Mouse (Mus musculus): ENCODE data around the gene Zan. TPM values are rescaled to one million over a fixed set of nuclear protein-coding genes. Genes with fewer than 3 reads are reported as not detected.

Gene Zan
- under 1 TPM; 0.20 to 0.36 TPM for total RNA-seq (2021)
- long read RNA-seq, experiment 1: 0 reads
- long read RNA-seq, experiment 2: 0 reads

- DNase-seq (ENCODE audit: low spot score in 2 of 2): no peak
Measured at GRCm38 (mm10) chr5:137476964-137477363, at the start of gene Zan. TSS of gene Zan (minus strand) at chr5:137477064.

- no peak for DNase-seq (ENCODE audit: low spot score in 2 of 2)
Measured at GRCm38 (mm10) chr5:137526192-137526936, 49.5 kb upstream of the Zan start.

GRCm38 (mm10) chr5:137525511-137525910, 48.6 kb upstream of the Zan start:
- no peak for DNase-seq (ENCODE audit: low spot score in 2 of 2)

GRCm38 (mm10) chr5:137524671-137525070, 47.8 kb upstream of the Zan start:
- no peak for DNase-seq (ENCODE audit: low spot score in 2 of 2)

GRCm38 (mm10) chr5:137524251-137524515, 47.3 kb upstream of the Zan start:
- no peak for DNase-seq (ENCODE audit: low spot score in 2 of 2)

- no peak for DNase-seq (ENCODE audit: low spot score in 2 of 2)
Measured at GRCm38 (mm10) chr5:137523396-137524250, 46.8 kb upstream of the Zan start.

- no peak for DNase-seq (ENCODE audit: low spot score in 2 of 2)
Measured at GRCm38 (mm10) chr5:137522711-137523110, 45.8 kb upstream of the Zan start.

GRCm38 (mm10) chr5:137521861-137522260, 45.0 kb upstream of the Zan start:
- DNase-seq (ENCODE audit: low spot score in 2 of 2): no peak

GRCm38 (mm10) chr5:137519691-137520550, 43.1 kb upstream of the Zan start:
- no peak for DNase-seq (ENCODE audit: low spot score in 2 of 2)

GRCm38 (mm10) chr5:137518436-137518835, 41.6 kb upstream of the Zan start, which contains the start of gene Gigyf1:
TSS of gene Gigyf1 (plus strand) at chr5:137518548.
- DNase-seq (ENCODE audit: low spot score in 2 of 2): no peak

GRCm38 (mm10) chr5:137514811-137515210, 37.9 kb upstream of the Zan start:
- DNase-seq (ENCODE audit: low spot score in 2 of 2): no peak

GRCm38 (mm10) chr5:137513951-137514721, 37.3 kb upstream of the Zan start:
- DNase-seq (ENCODE audit: low spot score in 2 of 2): no peak

- no peak for DNase-seq (ENCODE audit: low spot score in 2 of 2)
Measured at GRCm38 (mm10) chr5:137512847-137513794, 36.3 kb upstream of the Zan start.

GRCm38 (mm10) chr5:137511706-137512105, 34.8 kb upstream of the Zan start:
- no peak for DNase-seq (ENCODE audit: low spot score in 2 of 2)

- no peak for DNase-seq (ENCODE audit: low spot score in 2 of 2)
Measured at GRCm38 (mm10) chr5:137510573-137511390, 33.9 kb upstream of the Zan start.

GRCm38 (mm10) chr5:137510014-137510501, 33.2 kb upstream of the Zan start:
- DNase-seq (ENCODE audit: low spot score in 2 of 2): peak; percentile 59 to 73

- no peak for DNase-seq (ENCODE audit: low spot score in 2 of 2)
Measured at GRCm38 (mm10) chr5:137504041-137504440, 27.2 kb upstream of the Zan start.

GRCm38 (mm10) chr5:137502667-137503110, 25.8 kb upstream of the Zan start:
- DNase-seq (ENCODE audit: low spot score in 2 of 2): peak in 1 of 2 experiments; percentile 63

Measured in adrenal gland, postnatal 4 days (tissue).